Mouse (Mus musculus) CH12.LX (cell line): ENCODE measurements at regions not wholly inside any gene's neighbourhood (a gene's known extent, or its start where the extent isn't known, plus 50 kb on each side); places are given as distances from the start of the nearest gene placed in this dataset.
"Not testable (repeated sequence)": the region's sequence is repeated elsewhere in the genome, so short reads cannot be mapped to it uniquely, and the experiment has no call there.

Experiments used
- DNase-seq: peaks from one replicate; pipeline ENCODE4 v3.0.0-alpha.2; 2013; ENCODE audit errors: extremely low read depth
- H3K27ac ChIP-seq: 2 replicates; pipeline ENCODE4 v1.5.1; 2012; ENCODE audit warnings: low read depth, mild to moderate bottlenecking, control low read depth, moderate library complexity; ENCODE audit not compliant: insufficient read depth
- H3K27me3 ChIP-seq: replicated peaks from 2 replicates; pipeline ENCODE3; 2012; ENCODE audit warnings: inconsistent platforms
- H3K36me3 ChIP-seq, 2 experiments: replicated peaks in 1 of 2; 2 replicates each; pipeline versions ENCODE3 to v1.6.1; 2012; ENCODE audit warnings: inconsistent platforms in 1 of 2, low read length in 1 of 2, mild to moderate bottlenecking in 1 of 2, mixed read lengths in 1 of 2, moderate library complexity in 1 of 2; ENCODE audit not compliant: control insufficient read depth in 1 of 2, insufficient read depth in 1 of 2
- H3K4me1 ChIP-seq, 2 experiments: 2 replicates each; pipeline ENCODE4 v1.6.1; 2012; ENCODE audit warnings: inconsistent platforms in 1 of 2, moderate library complexity in 1 of 2; ENCODE audit not compliant: insufficient read depth in 2 of 2, control insufficient read depth in 1 of 2
- H3K4me2 ChIP-seq: 2 replicates; pipeline ENCODE4 v1.6.1; 2012; ENCODE audit warnings: low read depth, mild to moderate bottlenecking, control low read depth; ENCODE audit not compliant: poor library complexity, insufficient read depth, severe bottlenecking
- H3K4me3 ChIP-seq, 3 experiments: fragments of 150-350 bp in 1 of 3; sonication (generic) in 1 of 3; replicated peaks in 1 of 3; 2 replicates each; pipeline versions ENCODE3 to v1.5.1; 2011 to 2012; ENCODE audit warnings: low read depth in 2 of 3, low read length in 2 of 3, mild to moderate bottlenecking in 2 of 3, moderate library complexity in 2 of 3, control low read depth in 1 of 3, improper control_type of control experiment in 1 of 3, inconsistent platforms in 1 of 3, mixed read lengths in 1 of 3; ENCODE audit not compliant: poor library complexity in 1 of 3
- H3K79me2 ChIP-seq: replicated peaks from 2 replicates; pipeline ENCODE4 v1.6.1; 2012; ENCODE audit warnings: mild to moderate bottlenecking, moderate library complexity; ENCODE audit not compliant: control insufficient read depth, poor library complexity, insufficient read depth, severe bottlenecking; ENCODE audit errors: extremely low read depth
- H3K9ac ChIP-seq: 2 replicates; pipeline ENCODE4 v1.6.1; 2012; ENCODE audit warnings: low read depth, mild to moderate bottlenecking, control low read depth, moderate library complexity; ENCODE audit not compliant: insufficient read depth
- H3K9me3 ChIP-seq: replicated peaks from 2 replicates; pipeline ENCODE3; 2012; ENCODE audit warnings: low read length, inconsistent platforms, mixed read lengths
- NRF1 ChIP-seq: IDR thresholded peaks from 2 replicates; pipeline ENCODE4 v1.6.1; 2014; ENCODE audit warnings: low read depth, mild to moderate bottlenecking, inconsistent platforms, low read length, improper control_type of control experiment, moderate library complexity
- dilution Hi-C: fragments of 300-500 bp; cut with MboI; formaldehyde crosslinking; loops from 2 replicates; pipeline ENCODE4 v1.14.3; 2020; ENCODE audit warnings: low sequenced_read_pairs; ENCODE audit not compliant: extremely low pct_unique_long_range_greater_than_20kb, extremely low pct_ligation_motif_present
- in situ Hi-C: fragments of 300-500 bp; cut with MboI; formaldehyde crosslinking; loops from 3 replicates; pipeline ENCODE4 v1.14.3; 2019; ENCODE audit warnings: low sequenced_read_pairs, low pct_ligation_motif_present, low pct_unique_long_range_greater_than_20kb, mixed read lengths

GRCm38 (mm10) chr6:114577319-114577718 is 65.6 kb upstream of the Atg7 start:
- H3K9me3 ChIP-seq, H3K4me3 ChIP-seq, in situ Hi-C loops, H3K79me2 ChIP-seq, H3K4me1 ChIP-seq, dilution Hi-C loops, H3K36me3 ChIP-seq, H3K27ac ChIP-seq, H3K9ac ChIP-seq, H3K27me3 ChIP-seq: not testable (repeated sequence)
- DNase-seq, result peak; percentile 36
- H3K4me2 ChIP-seq, result peak overlapping the region; percentile 16; the same call in 1 of the 2 replicates
- peak; percentile 76 for TF ChIP-seq NRF1
